Mouse (Mus musculus): Measurements from ENCODE around the gene Brpf1.

Gene Brpf1

GRCm38 (mm10) chr6:113352820-113353219, 45.9 kb downstream of the Brpf1 start:
- no peak for DNase-seq (ENCODE audit: low read depth, low spot score)

- no peak for DNase-seq (ENCODE audit: low read depth, low spot score)
Measured at GRCm38 (mm10) chr6:113353696-113354095, 46.8 kb downstream of the Brpf1 start.

GRCm38 (mm10) chr6:113361476-113361875, 54.5 kb downstream of the Brpf1 start:
- DNase-seq (ENCODE audit: low read depth, low spot score), result peak; percentile 72

GRCm38 (mm10) chr6:113362241-113362640, 55.3 kb downstream of the Brpf1 start:
- DNase-seq (ENCODE audit: low read depth, low spot score), result no peak

GRCm38 (mm10) chr6:113364518-113365135, 57.7 kb downstream of the Brpf1 start:
- peak; percentile 57 for DNase-seq (ENCODE audit: low read depth, low spot score)

GRCm38 (mm10) chr6:113366639-113367038, 59.7 kb downstream of the Brpf1 start:
- DNase-seq (ENCODE audit: low read depth, low spot score), result peak; percentile 57

- no peak for DNase-seq (ENCODE audit: low read depth, low spot score)
Measured at GRCm38 (mm10) chr6:113367574-113367973, 60.6 kb downstream of the Brpf1 start.

- DNase-seq (ENCODE audit: low read depth, low spot score), result peak; percentile 94
Measured at GRCm38 (mm10) chr6:113368124-113368523, 61.2 kb downstream of the Brpf1 start.

GRCm38 (mm10) chr6:113368577-113368976, 61.6 kb downstream of the Brpf1 start:
- DNase-seq (ENCODE audit: low read depth, low spot score), result no peak

- no peak for DNase-seq (ENCODE audit: low read depth, low spot score)
Measured at GRCm38 (mm10) chr6:113370194-113370929, 63.4 kb downstream of the Brpf1 start.

GRCm38 (mm10) chr6:113373491-113373890, 66.6 kb downstream of the Brpf1 start:
- DNase-seq (ENCODE audit: low read depth, low spot score), result no peak
